Mouse (Mus musculus): Measurements from ENCODE around the gene Lpin1.

The Lpin1 gene

GRCm38 (mm10) chr12:16618512-16619274, 7.9 kb upstream of the Lpin1 start:
- DNase-seq (ENCODE audit: low spot score) = no peak

- no peak for DNase-seq (ENCODE audit: low spot score)
Observed at GRCm38 (mm10) chr12:16615738-16616137, 5.0 kb upstream of the Lpin1 start.

DNA sequence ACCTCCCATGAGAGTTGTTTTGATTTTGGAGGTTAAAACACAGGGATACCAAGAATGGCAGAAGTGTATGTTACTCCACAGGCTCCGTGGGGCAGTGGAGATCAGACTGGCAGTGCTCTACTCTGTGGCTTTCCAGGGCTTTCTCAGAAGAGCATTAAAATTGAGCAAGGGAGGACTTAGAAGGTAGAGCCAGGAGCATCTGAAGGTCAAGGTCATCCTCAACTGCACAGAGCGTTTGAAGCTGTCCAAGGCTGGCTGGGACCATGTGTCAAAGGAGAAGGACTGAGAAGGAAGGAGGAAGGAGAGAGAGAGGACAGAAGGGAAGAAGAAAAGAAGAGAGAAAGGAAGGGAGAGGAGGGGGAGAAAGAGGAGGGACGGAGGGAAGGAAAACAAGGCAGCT, 3.8 kb upstream of the Lpin1 start:
- DNase-seq (ENCODE audit: low spot score) = no peak

DNA sequence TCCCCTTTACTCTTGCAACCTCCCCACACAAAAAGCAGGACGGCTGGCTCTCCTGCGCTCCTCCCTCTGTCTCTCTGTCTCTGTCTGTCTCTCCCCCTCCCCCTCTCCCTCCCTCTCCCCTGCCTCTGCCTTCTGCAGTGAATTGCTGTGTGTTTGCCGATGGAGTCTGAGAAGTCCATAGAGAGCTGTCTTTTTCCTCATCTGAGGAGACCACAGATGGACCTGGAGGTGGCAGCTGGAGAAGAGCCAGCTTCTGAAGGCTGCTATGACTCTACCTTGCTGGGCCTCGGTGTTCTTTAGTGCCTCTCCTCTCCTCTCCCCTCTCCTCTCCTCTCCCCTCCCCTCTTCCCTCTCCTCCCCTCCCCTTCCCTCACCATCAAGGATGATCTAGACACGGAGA, 5.1 kb downstream of the Lpin1 start:
- no peak for DNase-seq (ENCODE audit: low spot score)

GRCm38 (mm10) chr12:16602271-16602670, 8.5 kb downstream of the Lpin1 start:
- no peak for DNase-seq (ENCODE audit: low spot score)

DNA sequence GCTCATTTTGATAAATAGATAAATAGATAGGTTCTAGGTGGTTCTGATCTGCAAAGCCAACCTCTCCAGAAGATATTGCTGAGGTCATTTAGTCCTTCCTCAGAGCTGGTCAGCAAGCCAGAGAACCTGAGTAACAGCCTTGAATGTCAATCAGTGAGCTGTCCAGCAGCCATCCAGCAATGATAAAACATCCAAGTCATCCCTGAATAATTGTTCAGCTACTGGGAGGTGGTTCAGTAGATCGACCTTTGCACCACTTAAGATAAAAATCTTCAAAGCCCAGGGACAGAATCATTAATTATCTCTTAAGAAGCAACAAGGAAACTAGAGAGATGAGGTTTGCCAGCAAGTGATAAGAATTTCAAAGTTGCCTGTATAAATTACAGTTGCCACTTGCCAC, 10.4 kb downstream of the Lpin1 start:
- no peak for DNase-seq (ENCODE audit: low spot score)

GRCm38 (mm10) chr12:16599359-16599758, 11.4 kb downstream of the Lpin1 start:
- no peak for DNase-seq (ENCODE audit: low spot score)

GRCm38 (mm10) chr12:16593761-16594160, 17.0 kb downstream of the Lpin1 start:
- DNase-seq (ENCODE audit: low spot score) = no peak

GRCm38 (mm10) chr12:16593014-16593413, 17.8 kb downstream of the Lpin1 start:
- no peak for DNase-seq (ENCODE audit: low spot score)

- DNase-seq (ENCODE audit: low spot score) = no peak
Observed at GRCm38 (mm10) chr12:16592451-16592850, 18.3 kb downstream of the Lpin1 start.

DNA sequence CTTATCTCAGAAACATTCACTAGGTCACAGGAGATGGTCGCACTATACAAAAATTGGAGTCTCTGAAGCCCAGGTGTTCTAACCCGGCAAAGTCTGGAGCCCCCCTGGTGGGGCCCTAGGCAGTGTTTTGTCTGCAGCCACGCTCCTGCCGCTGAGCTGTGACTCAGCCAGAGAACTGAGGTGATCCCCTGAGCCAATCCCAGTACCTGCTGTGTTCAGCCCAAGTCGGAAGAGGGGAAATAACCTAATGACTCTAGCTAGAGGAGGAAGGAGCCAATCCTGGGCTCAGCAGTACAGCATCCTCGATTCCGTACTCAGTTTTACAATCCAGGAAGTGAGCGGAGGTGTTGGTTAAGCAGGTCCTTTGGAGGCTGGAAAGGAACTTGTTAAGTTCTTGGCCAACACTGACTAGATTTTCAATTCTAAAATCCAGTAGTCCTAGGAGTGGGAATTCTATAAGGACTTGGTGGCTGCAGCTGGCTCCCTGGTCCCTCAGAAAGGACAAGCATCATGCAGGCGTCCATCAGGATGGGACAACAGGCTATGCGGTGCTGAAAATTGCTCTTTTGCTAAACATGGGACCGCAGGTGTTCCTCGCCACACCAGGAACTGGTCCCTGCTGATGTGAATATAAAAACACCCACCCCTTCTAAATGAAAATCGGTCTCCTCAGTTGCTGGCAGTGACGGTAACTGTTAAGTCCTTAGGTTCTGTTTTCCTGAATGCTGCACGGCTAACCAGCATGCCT, 19.1 kb downstream of the Lpin1 start:
- DNase-seq (ENCODE audit: low spot score) = peak; percentile 48

DNA sequence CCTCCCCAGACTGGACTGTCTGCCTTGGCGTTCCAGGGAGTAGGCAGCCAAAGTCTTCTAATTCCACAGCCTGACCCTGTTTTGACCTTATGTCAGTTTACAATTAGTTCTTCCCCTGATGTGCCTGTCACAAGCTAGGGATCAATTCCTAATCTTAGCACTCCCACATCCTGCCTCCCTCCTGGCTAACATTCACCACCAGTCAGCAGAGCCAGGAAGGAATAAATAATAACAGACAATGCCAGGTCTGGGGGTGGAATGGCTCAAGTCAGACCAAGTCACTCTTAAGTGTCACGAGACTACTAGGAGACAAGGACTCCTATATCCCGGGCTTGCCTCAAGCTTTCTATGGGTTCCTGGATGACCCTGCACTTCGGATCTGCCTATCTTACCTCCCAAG, 20.8 kb downstream of the Lpin1 start:
- no peak for DNase-seq (ENCODE audit: low spot score)

DNA sequence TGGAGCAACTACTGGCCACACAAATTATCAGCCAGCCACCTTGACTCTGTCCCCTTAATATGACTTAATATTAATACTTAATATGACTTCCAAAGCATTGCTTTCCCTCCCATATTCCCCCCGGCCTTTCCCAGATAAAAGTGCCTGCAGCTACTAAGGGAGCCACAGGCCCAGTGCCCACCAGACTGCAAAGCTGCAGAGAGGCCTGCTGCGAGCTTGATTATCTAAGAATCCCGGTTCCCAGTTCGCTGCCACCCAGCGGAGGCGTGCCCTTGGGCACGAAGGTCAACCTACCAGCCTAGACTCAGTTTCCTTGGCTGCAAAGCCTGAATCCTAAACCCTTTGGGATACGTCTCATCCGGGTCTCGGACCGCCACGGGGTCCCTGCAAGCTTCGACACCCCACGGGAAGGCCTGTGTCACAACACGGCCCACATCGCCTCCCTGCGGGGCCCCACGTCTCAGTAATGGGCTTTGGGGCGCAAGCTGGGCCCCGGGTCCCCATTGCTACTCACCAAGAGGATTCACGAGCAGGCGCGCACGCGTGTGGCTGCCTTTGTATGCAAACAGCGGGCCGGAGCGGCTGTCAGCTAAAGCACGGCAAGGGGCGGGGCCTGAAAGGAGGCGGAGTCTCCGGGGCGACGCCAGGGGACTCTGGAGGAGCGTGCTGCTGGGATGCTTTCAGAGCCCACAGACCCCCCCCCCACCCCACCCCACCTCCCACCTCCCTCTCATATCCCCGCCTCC, 21.4 kb downstream of the Lpin1 start:
- peak; percentile 77 for DNase-seq (ENCODE audit: low spot score)

GRCm38 (mm10) chr12:16588396-16589042, 22.2 kb downstream of the Lpin1 start:
- DNase-seq (ENCODE audit: low spot score) = no peak

DNA sequence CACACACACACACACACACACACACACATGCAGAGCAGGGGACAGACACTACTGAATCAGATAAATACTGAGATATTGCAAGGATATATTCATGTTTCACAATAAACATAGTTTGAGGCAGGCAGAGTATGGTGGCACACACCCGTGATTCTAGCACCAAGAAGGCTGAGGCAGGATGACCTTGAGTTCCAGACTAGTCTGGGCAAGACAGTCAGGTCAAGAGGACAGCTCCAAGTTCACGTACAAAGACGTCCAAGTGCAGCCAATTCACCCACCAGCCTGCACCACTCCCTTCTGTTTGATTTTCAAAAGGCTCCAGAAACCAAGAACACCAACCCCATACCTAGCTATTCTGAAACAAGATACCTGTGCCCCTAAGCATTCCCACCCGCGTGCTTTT, 23.0 kb downstream of the Lpin1 start:
- DNase-seq (ENCODE audit: low spot score) = no peak

- no peak for DNase-seq (ENCODE audit: low spot score)
Observed at GRCm38 (mm10) chr12:16587111-16587510, 23.7 kb downstream of the Lpin1 start.

GRCm38 (mm10) chr12:16584964-16585363, 25.8 kb downstream of the Lpin1 start:
- DNase-seq (ENCODE audit: low spot score) = no peak

GRCm38 (mm10) chr12:16584035-16584682, 26.6 kb downstream of the Lpin1 start:
- DNase-seq (ENCODE audit: low spot score) = no peak

DNA sequence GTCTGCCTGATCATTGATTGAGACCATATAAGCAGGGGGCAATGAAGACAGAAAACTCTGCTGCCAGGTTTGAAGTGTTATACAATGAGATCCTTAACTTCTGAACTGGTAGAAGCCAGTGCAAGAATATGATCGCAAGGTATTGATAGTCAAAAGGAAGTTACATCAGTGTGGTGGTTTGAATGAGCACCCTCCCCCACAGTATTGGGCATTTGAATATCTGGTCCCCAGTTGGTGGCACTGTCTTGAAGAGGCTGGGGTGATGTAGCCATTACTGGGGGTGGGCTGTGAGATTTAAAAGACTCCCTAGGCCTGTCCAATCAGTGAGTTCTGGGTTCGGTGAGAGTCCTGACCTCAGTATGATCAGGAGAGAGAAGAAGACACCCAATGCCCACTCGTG, 27.5 kb downstream of the Lpin1 start:
- DNase-seq (ENCODE audit: low spot score) = no peak

- DNase-seq (ENCODE audit: low spot score) = no peak
Observed at GRCm38 (mm10) chr12:16580306-16580705, 30.5 kb downstream of the Lpin1 start.

GRCm38 (mm10) chr12:16577665-16578233, 33.0 kb downstream of the Lpin1 start:
- DNase-seq (ENCODE audit: low spot score) = no peak

Measured in spleen, adult 12 weeks (tissue).